Mouse (Mus musculus): ENCODE results near the gene Coro6.

The Coro6 gene

GRCm38 (mm10) chr11:77462283-77463100, at the start of gene Coro6:
TSS of gene Coro6 (plus strand) at chr11:77462411.
- peak; percentile 84 to 86 for DNase-seq

- DNase-seq: no peak
Measured at GRCm38 (mm10) chr11:77414141-77414839, 47.9 kb upstream of the Coro6 start.

- DNase-seq: no peak
Measured at GRCm38 (mm10) chr11:77416212-77417000, 45.8 kb upstream of the Coro6 start.

GRCm38 (mm10) chr11:77418021-77418420, 44.2 kb upstream of the Coro6 start:
- DNase-seq: no peak

GRCm38 (mm10) chr11:77423175-77423859, 38.9 kb upstream of the Coro6 start:
- no peak for DNase-seq

- no peak for DNase-seq
Measured at GRCm38 (mm10) chr11:77428446-77428845, 33.8 kb upstream of the Coro6 start.

- DNase-seq: no peak
Measured at GRCm38 (mm10) chr11:77437026-77437425, 25.2 kb upstream of the Coro6 start.

- no peak for DNase-seq
Measured at GRCm38 (mm10) chr11:77440081-77440480, 22.1 kb upstream of the Coro6 start.

- no peak for DNase-seq
Measured at GRCm38 (mm10) chr11:77441020-77441419, 21.2 kb upstream of the Coro6 start.

GRCm38 (mm10) chr11:77442186-77443170, 19.7 kb upstream of the Coro6 start:
- peak; percentile 67 to 83 for DNase-seq

GRCm38 (mm10) chr11:77444939-77445338, 17.3 kb upstream of the Coro6 start:
- DNase-seq: peak; percentile 76 to 79

- peak; percentile 58 to 73 for DNase-seq
Measured at GRCm38 (mm10) chr11:77446628-77447041, 15.6 kb upstream of the Coro6 start.

GRCm38 (mm10) chr11:77449224-77449623, 13.0 kb upstream of the Coro6 start:
- no peak for DNase-seq

- no peak for DNase-seq
Measured at GRCm38 (mm10) chr11:77451670-77452069, 10.5 kb upstream of the Coro6 start.

GRCm38 (mm10) chr11:77453388-77453787, 8.8 kb upstream of the Coro6 start:
- DNase-seq: no peak

GRCm38 (mm10) chr11:77455770-77456510, 6.3 kb upstream of the Coro6 start:
- no peak for DNase-seq

- peak in 1 of 2 experiments; percentile 61 for DNase-seq
Measured at GRCm38 (mm10) chr11:77456866-77457265, 5.3 kb upstream of the Coro6 start.

- no peak for DNase-seq
Measured at GRCm38 (mm10) chr11:77461856-77462255, 355 bp upstream of the Coro6 start.

GRCm38 (mm10) chr11:77463101-77463445, 862 bp downstream of the Coro6 start:
- no peak for DNase-seq

- no peak for DNase-seq
Measured at GRCm38 (mm10) chr11:77463786-77464185, 1.6 kb downstream of the Coro6 start.

GRCm38 (mm10) chr11:77464684-77465083, 2.5 kb downstream of the Coro6 start:
- DNase-seq: peak in 1 of 2 experiments; percentile 31
